Mouse (Mus musculus) brown adipose tissue, adult 24 weeks (tissue): ENCODE data around the gene Map3k20. TPM values are rescaled to one million over a fixed set of nuclear protein-coding genes. Genes with fewer than 3 reads are reported as not detected.

Experiments used
- H3K27ac ChIP-seq: fragments of 200-500 bp; replicated peaks from 2 replicates; pipeline ENCODE4 v1.5.1; 2012; ENCODE audit warnings: low read depth, mild to moderate bottlenecking, low read length
- H3K4me1 ChIP-seq: fragments of 200-500 bp; 2 replicates; pipeline ENCODE4 v1.6.1; 2012; ENCODE audit warnings: low read length, mixed read lengths; ENCODE audit not compliant: control insufficient read depth, insufficient read depth, insufficient read length
- H3K4me3 ChIP-seq: fragments of 200-500 bp; 2 replicates; pipeline ENCODE4 v1.5.1; 2012; ENCODE audit warnings: low read depth, mild to moderate bottlenecking, low read length, moderate library complexity; ENCODE audit not compliant: insufficient read depth
- polyA plus RNA-seq: library from polyadenylated mRNA; stranded (reverse); fragments of >200 nt; gene quantifications from 2 replicates; pipeline ENCODE4 v1.2.4, GENCODE M21; 2012; ENCODE audit not compliant: missing spikeins, insufficient read depth, insufficient read length

Gene Map3k20
- polyA plus RNA-seq, 1 experiment, result 24.8 TPM

DNA sequence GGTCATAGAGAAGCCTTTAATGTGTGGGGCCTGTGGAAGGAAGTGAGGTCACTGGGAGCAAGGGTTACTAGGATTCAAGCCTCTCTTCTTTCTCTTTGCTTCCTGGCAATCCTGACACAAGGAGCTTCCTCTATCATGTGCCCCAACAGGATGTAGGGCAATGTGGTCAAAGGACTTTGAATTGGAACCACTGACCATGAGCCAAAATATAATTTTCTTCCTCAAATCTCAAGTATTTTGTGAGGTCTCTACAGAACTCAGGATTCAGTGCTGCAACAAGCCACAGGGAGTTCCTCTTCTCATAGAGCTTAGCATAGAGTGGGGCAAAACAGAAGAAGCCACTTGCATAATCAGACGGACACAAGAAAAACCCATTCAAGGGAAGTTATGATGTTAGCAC lies 24.7 kb upstream of the Map3k20 start:
- Histone ChIP-seq H3K27ac (no peak overlapping the region), H3K4me1 (no peaks in the 10 kb centered on the region), H3K4me3 (no peak overlapping the region)

DNA sequence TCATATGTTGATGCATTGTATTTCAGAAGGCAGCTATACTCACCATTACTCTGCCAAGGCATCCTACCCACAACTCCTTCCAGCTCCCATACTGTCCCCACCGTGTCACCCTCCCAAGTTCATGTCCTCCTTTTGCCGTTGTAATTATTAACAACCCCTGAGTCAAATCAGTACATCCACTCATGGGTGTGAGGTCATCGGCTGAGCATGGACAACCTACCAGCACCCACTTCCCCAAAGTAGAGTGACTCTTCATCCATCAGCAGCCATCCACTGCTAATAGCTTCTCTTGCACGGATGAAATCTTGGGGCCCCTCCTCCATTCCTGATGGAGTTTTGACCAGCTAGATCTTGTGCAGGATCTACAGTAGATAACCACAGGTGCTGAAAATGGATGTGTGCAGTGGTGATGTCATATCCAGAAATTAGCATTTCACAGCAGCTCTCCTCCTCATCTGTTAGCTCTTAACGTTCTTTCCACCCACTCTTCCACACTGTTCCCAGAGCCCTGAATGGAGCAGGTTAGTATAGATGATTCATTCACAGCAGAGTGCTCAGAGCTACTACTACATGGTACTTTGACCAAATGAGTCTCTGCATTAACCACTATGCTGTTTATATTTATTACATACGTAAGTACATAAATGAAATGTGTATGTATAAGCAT lies 22.5 kb upstream of the Map3k20 start:
- H3K4me3 ChIP-seq, result no peak overlapping the region
- H3K27ac ChIP-seq, result no peak overlapping the region
- no peaks in the 10 kb centered on the region for H3K4me1 ChIP-seq

- no peak overlapping the region for H3K4me3 ChIP-seq
- H3K4me1 ChIP-seq, result no peaks in the 10 kb centered on the region
- no peak overlapping the region for H3K27ac ChIP-seq
Observed at GRCm38 (mm10) chr2:72267390-72267789, 18.0 kb upstream of the Map3k20 start.

DNA sequence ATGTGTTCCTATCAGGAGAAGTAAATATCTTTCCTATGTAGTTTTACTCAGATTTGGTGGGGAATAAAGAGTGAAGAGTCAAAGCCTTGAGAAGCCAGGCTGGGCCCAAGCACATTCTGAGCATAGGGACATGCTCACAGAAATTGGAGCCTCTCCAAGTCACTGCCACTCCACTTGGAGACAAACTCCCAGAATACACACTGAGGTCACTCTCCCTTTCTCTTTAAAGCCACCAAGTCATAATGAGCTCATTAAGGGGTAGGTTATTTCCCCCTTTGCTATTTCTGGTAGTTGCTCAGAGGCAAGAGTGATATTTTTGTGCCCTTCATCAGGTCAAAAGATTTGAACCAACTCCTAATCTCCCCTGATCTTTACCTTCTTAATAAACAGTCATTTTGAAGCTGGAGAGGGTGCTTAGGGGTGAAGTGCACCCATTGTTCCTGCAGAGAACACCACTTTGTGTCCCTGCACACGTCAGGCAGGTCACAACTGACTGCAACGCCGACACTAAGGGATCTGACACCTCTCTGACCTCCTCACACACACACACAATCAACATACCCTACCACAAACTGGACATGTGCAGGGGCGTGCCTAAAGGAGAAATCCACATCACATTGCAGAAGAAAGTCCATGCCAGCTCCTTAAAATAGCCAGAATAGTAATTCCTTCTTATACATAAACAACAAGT lies 15.6 kb upstream of the Map3k20 start:
- H3K27ac ChIP-seq, result no peak overlapping the region
- H3K4me1 ChIP-seq, result no peaks in the 10 kb centered on the region
- H3K4me3 ChIP-seq, result no peak overlapping the region

DNA sequence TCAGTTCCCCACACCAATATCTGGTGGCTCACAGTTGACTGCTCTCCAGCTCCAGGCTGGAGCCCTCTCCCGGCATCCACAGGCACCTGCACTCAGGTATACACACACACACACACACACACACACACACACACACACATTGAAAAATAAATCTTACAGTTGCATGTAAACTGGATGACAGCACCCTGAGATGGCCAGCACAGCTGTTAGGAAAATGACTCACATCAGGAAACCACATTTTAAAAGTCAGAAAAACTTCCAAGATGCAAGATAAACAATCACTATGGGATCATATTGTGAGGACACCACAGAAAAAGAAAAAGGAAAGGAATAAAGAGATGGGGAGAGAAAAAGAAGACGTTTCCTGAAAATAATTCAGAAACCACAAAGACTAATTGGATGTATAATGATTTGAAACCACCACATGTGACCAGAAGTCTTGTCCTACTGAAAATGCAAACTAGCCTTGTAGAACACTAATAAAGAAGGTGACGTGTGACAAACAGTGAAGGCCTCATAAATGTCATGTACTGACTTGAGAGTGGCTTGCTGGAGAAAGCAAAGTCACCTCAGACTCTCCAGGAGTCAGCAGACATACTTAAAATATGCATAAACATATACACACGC lies 7.1 kb upstream of the Map3k20 start:
- Histone ChIP-seq H3K27ac (no peak overlapping the region), H3K4me1 (no peaks in the 10 kb centered on the region), H3K4me3 (no peak overlapping the region)

DNA sequence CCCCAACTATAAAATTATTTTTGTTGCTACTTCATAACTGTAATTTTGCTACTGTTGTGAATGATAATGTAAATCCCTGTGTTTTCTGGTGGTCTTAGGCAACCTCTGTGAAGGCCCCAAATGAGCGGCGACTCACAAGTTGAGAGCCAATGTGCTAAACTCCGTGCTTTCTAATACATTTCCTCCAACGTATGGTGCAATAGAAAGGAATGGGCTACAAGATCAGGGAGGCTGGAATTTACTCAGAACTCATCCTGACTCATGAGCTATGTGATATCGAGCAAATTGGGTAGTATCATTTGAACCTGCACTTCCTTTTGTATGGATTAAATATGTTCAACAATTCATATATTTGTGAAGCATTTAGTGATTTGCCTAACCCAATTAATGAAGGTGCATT lies 4.9 kb upstream of the Map3k20 start:
- H3K4me3 ChIP-seq, result no peak overlapping the region
- no peak overlapping the region for H3K27ac ChIP-seq
- H3K4me1 ChIP-seq, result no peaks in the 10 kb centered on the region

GRCm38 (mm10) chr2:72281971-72282370 lies 3.5 kb upstream of the Map3k20 start:
- Histone ChIP-seq H3K4me3 (no peak overlapping the region), H3K4me1 (no peaks in the 10 kb centered on the region), H3K27ac (no peak overlapping the region)

DNA sequence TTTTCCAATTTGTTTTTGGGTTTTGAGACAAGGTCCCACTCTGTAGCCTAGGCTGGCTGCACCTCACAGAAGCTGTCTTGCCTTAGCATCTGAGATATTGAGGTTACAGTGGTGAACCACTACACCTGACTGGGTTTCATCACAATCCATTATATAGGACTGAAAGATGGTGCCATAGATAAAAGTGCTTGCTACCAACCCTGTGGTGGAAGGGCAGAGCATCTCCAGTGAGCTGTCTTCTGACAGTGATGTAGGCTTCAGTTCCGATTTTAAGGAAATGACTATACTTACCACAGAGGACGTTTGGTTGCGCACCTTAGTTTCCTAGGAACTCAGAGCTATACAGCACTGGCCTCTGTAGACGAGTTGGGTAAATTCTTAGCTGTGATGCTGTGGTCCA lies 2.7 kb upstream of the Map3k20 start:
- Histone ChIP-seq H3K4me3 (no peak overlapping the region), H3K4me1 (no peaks in the 10 kb centered on the region; the same call in 1 of the 2 replicates), H3K27ac (no peak overlapping the region)

DNA sequence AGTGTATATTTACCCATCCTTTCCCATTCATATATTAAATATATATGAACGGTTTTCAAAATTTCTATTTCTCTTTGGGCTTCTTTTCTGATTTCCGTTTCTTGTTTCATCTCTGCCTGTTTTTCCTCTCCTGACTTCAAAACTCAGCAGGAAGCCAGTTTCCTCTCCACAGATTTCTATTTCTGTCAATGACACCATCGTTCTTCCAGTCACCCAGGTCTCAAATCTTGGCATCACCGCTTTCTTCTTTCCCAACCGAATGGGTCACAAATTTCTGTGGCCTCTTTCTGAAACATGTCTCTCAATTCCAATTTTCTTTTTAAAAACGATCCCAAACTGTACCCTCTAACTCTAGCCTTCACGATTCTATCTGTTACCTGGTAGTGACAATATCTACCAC lies 748 bp upstream of the Map3k20 start:
- Histone ChIP-seq H3K4me3 (no peak overlapping the region), H3K4me1 (peaks cover 2% of the 10 kb centered on the region; the same call in 1 of the 2 replicates), H3K27ac (no peak overlapping the region)

DNA sequence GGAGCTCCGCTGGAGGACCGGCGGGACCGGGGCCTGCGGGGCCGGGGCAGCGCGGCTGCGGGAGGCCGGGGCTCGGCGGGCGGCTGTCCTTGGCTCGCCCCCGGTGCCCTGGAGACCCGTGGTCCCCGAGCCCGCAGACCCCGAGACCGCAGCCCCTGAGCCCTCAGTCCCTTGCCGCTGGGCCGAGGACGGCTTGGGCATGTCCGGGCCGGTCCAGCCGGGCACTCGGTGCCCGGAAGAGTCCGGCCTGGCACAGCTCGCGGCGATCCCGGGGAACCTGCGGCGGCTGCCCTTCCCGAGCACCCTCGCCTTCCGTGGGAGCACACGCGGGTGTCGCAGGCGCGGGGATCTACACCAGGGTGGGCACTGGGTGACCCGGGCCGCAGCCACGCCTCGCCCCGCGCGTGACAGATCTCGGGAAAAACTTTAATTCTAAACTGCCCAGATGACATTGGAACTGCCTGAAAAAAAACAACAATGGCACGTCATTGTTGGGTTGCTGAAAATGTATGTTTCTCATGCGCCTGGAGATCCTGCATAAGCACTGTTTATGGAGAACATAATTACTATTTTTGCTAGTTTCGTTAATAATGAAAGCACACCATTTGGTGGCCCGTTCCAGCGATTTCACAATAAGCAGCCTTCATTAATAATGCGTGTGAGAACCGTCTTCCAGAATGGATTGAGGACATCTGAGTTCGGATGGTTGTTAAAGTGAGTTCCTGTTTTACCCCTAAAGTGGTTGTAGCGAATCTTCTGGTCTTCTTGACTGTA lies 638 bp downstream of the Map3k20 start:
- peak overlapping the region; percentile 97 for H3K4me3 ChIP-seq
- peaks cover 2% of the 10 kb centered on the region; the same call in 1 of the 2 replicates for H3K4me1 ChIP-seq
- H3K27ac ChIP-seq, result peak overlapping the region; percentile 76

GRCm38 (mm10) chr2:72287142-72287541 lies 1.7 kb downstream of the Map3k20 start:
- peaks cover 2% of the 10 kb centered on the region; the same call in 1 of the 2 replicates for H3K4me1 ChIP-seq
- H3K4me3 ChIP-seq, result peak overlapping the region; percentile 35; the same call in 1 of the 2 replicates
- H3K27ac ChIP-seq, result peak overlapping the region; percentile 32

- no peak overlapping the region for H3K4me3 ChIP-seq
- H3K27ac ChIP-seq, result no peak overlapping the region
- peaks cover 2% of the 10 kb centered on the region; the same call in 1 of the 2 replicates for H3K4me1 ChIP-seq
Observed at GRCm38 (mm10) chr2:72288932-72289534, 3.6 kb downstream of the Map3k20 start.

- peaks cover 2% of the 10 kb centered on the region; the same call in 1 of the 2 replicates for H3K4me1 ChIP-seq
- H3K4me3 ChIP-seq, result no peak overlapping the region
- H3K27ac ChIP-seq, result no peak overlapping the region
Observed at GRCm38 (mm10) chr2:72291103-72291502, 5.7 kb downstream of the Map3k20 start.

DNA sequence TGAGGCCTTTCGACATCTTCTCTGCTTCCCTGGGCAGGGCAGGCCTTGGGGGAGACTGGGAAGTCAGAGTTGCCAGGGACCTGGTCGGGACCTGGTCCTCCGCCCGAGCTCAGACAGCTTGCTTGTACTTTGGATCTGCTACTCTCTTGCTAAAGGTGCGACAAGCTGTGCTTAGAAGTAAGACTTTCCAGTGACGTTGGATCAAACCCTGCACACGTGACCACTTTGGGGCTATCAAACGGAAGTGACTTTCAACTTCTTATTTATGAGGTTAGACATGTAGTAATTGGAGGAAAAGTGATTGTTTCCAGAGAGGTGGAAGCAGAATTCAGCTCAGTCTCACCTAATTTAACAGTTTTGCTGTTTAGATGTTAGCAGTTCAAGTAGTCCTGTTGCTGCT lies 7.1 kb downstream of the Map3k20 start:
- Histone ChIP-seq H3K27ac (no peak overlapping the region), H3K4me1 (peaks cover 2% of the 10 kb centered on the region; the same call in 1 of the 2 replicates)

GRCm38 (mm10) chr2:72294994-72295393 lies 9.6 kb downstream of the Map3k20 start:
- Histone ChIP-seq H3K4me1 (no peaks in the 10 kb centered on the region), H3K4me3 (no peak overlapping the region), H3K27ac (no peak overlapping the region)

More for the DNA sequence above, 7.1 kb downstream of the Map3k20 start:
- H3K4me3 ChIP-seq, result no peak overlapping the region
